Mouse (Mus musculus) gastrocnemius, adult 8-10 months (tissue): ENCODE measurements around the gene Kcna7. TPM values are rescaled to one million over a fixed set of nuclear protein-coding genes. Genes with fewer than 3 reads are reported as not detected.

ENCODE experiments used
- DNase-seq, 2 experiments: peaks; one replicate each; pipeline ENCODE4 v3.0.0; 2022; ENCODE audit warnings: low spot score in 2 of 2
- microRNA-seq: library from miRNA; unstranded; fragments of <30 nt; microRNA quantifications from one replicate; pipeline ENCODE4 v1.2.0, GENCODE M21; 2022
- total RNA-seq, 4 experiments: library from RNA; stranded (reverse); gene quantifications; 2 replicates each; pipeline ENCODE4 v1.2.4; 2022

Gene Kcna7
- total RNA-seq, 4 experiments from 2014 or later, result 78.8 to 94.6 (median 88.3) TPM

DNA sequence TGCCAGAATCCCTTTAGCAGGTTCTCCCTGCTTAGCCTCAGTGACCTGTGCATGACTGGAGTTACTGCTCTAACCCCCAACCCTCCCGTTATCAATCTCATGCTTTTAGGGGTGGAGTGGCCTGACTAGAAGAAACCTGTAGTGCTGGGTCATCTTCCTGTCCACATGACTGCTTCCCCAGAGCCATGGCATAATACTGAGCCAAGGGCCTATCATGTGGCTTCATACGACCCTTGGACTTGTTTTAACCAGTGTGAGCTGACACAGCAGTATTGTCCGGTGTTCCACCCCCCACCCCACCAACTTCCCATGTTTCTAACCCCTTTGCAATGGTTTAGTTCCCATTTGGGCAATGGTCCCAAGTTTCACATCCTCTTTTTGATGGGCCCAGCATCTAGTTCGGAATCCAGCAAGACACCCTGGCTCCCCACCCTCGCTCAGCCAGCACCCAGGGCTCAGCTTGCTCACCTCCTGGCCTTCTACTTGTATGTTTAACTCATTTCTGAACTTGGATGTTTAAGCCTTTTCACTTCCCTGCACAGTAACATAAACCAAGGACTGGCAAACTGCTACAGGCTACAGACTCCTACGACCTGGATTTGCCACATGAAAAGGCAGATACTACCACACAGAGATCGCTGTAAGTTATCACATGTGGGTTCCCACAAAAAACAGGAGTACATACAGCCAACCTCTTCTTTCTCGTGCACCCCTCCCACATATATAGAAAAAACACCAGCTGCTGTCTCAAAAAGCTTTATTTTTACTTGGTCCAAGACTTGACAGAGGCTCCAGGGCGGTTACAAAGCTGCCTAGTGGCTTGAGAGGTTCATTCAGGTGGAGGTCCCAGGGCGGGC, 52.0 kb downstream of the Kcna7 start:
- no peak for DNase-seq

DNA sequence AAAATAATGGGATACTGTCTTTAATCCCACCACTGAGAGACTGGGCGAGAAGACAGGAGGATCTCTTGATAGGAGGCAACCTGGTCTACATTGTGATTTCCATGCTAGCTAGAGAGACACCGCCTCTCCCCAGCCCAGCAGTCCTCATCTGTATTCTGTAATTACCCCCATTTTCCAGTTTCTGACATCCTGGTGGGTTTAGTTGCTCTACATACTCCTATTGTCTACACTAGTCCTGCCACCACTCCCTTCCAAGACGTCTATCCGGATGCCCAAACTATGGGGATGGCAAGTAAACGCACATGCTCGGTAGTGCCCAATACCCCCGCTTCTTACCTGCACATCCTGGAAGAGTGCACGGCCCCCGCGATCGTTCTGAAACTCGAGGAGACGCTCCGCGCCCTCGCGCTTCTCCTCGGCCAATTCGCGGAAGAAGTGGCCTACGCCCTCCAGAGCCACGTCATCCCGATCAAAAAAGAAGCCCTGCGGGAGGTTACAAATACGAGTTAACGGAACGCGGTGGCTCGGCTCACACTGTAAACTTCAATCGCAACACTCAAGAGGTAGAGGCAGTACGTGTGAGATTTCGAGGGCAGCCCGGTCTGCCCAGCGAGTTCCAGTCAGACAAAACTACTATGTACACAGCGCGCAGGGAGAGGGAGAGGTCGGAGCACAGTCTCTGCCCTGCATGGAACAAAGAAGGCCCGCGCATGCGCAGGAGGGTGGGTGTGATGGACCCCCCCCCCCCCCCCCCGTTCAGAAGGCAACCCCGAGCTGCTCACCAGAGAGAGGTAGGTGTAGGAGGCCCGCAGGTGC, 53.5 kb downstream of the Kcna7 start:
- peak in 1 of 2 experiments; percentile 58 for DNase-seq

Small RNA genes lying within 50 kb of the gene (microRNA-seq; reads per million reads assigned to microRNA genes)
- not detected for gene Gm22133

Other genes with a start within 250 kb of the Kcna7 start
- under 1 TPM; 0.21 to 0.39 (median 0.31) TPM for gene Slc17a7, start 241.7 kb upstream of the Kcna7 start, total RNA-seq
- gene Gfy, start 226.1 kb upstream of the Kcna7 start, total RNA-seq, result not detected
- gene Pth2, start 224.7 kb upstream of the Kcna7 start, total RNA-seq, result not detected
- gene Ccdc155, start 200.8 kb upstream of the Kcna7 start, total RNA-seq, result under 1 TPM in 1 of 4 experiments, not detected in 3; 0.25 TPM
- gene Dkkl1, start 193.5 kb upstream of the Kcna7 start, total RNA-seq, result not detected
- 1 to 10 TPM in 3 of 4 experiments, under 1 TPM in 1; 0.77 to 3.1 (median 1.7) TPM for gene Tead2, start 189.9 kb upstream of the Kcna7 start, total RNA-seq
- 1 to 10 TPM in 3 of 4 experiments, under 1 TPM in 1; 0.15 to 2.0 (median 1.2) TPM for gene Cd37, start 166.5 kb upstream of the Kcna7 start, total RNA-seq
- gene Slc6a16, start 164.6 kb upstream of the Kcna7 start, total RNA-seq, result not detected
- gene Slc6a21, start 128.1 kb upstream of the Kcna7 start, total RNA-seq, result not detected
- gene Trpm4, start 71.9 kb upstream of the Kcna7 start, total RNA-seq, result 10 to 100 TPM; 30.7 to 35.6 (median 32.0) TPM
- 100 to 1,000 TPM; 700 to 858 (median 833) TPM for gene Hrc, start 70.4 kb upstream of the Kcna7 start, total RNA-seq
- gene Ppfia3, start 38.6 kb upstream of the Kcna7 start, total RNA-seq, result under 1 TPM in 3 of 4 experiments, not detected in 1; 0.07 to 0.24 (median 0.09) TPM
- gene Lin7b, start 35.1 kb upstream of the Kcna7 start, total RNA-seq, result not detected
- gene Snrnp70, start 9.9 kb upstream of the Kcna7 start, total RNA-seq, result 10 to 100 TPM; 45.4 to 74.5 (median 59.9) TPM
- gene Ntf5, start 8.0 kb downstream of the Kcna7 start, total RNA-seq, result 1 to 10 TPM; 3.7 to 4.9 (median 4.3) TPM
- under 1 TPM in 2 of 4 experiments, not detected in 2; 0.46 to 0.61 TPM for gene Lhb, start 15.2 kb downstream of the Kcna7 start, total RNA-seq
- 100 to 1,000 TPM; 265 to 308 (median 299) TPM for gene Gys1, start 29.2 kb downstream of the Kcna7 start, total RNA-seq
- gene Ruvbl2, start 32.4 kb downstream of the Kcna7 start, total RNA-seq, result 10 to 100 TPM; 22.4 to 28.6 (median 24.0) TPM
- gene Ftl1, start 54.2 kb downstream of the Kcna7 start, total RNA-seq, result 100 to 1,000 TPM in 3 of 4 experiments, 10 to 100 TPM in 1; 83.2 to 132 (median 121) TPM
- gene Bax, start 61.2 kb downstream of the Kcna7 start, total RNA-seq, result 10 to 100 TPM; 14.5 to 17.8 (median 15.3) TPM
- gene Tulp2, start 76.2 kb downstream of the Kcna7 start, total RNA-seq, result not detected
- 10 to 100 TPM in 3 of 4 experiments, 1 to 10 TPM in 1; 9.7 to 19.4 (median 11.8) TPM for gene Gm45808, start 81.2 kb downstream of the Kcna7 start, total RNA-seq
- gene Dhdh, start 83.2 kb downstream of the Kcna7 start, total RNA-seq, result 10 to 100 TPM; 22.2 to 29.9 (median 27.6) TPM
- 10 to 100 TPM; 51.1 to 66.1 (median 56.8) TPM for gene Nucb1, start 104.8 kb downstream of the Kcna7 start, total RNA-seq
- 10 to 100 TPM; 19.6 to 34.3 (median 29.4) TPM for gene Ppp1r15a, start 120.6 kb downstream of the Kcna7 start, total RNA-seq
- 1 to 10 TPM; 1.4 to 5.4 (median 4.6) TPM for gene Plekha4, start 120.7 kb downstream of the Kcna7 start, total RNA-seq
- gene Hsd17b14, start 149.2 kb downstream of the Kcna7 start, total RNA-seq, result 1 to 10 TPM in 1 of 4 experiments, under 1 TPM in 2, not detected in 1; 0.52 to 2.8 (median 0.56) TPM
- gene Bcat2, start 164.5 kb downstream of the Kcna7 start, total RNA-seq, result 100 to 1,000 TPM in 1 of 4 experiments, 10 to 100 TPM in 3; 82.2 to 107 (median 91.8) TPM
- gene Fgf21, start 209.8 kb downstream of the Kcna7 start, total RNA-seq, result not detected
- gene Fut1, start 211.6 kb downstream of the Kcna7 start, total RNA-seq, result not detected
- not detected for gene Izumo1, start 216.2 kb downstream of the Kcna7 start, total RNA-seq
- 1 to 10 TPM; 5.1 to 7.0 (median 5.3) TPM for gene Rasip1, start 221.8 kb downstream of the Kcna7 start, total RNA-seq
- gene Mamstr, start 234.3 kb downstream of the Kcna7 start, total RNA-seq, result 10 to 100 TPM; 18.5 to 36.8 (median 28.8) TPM